Mouse (Mus musculus): ENCODE data around the gene Ift20. TPM values are rescaled to one million over a fixed set of nuclear protein-coding genes. Genes with fewer than 3 reads are reported as not detected.
"Not testable (repeated sequence)": the region's sequence is repeated elsewhere in the genome, so short reads cannot be mapped to it uniquely, and the experiment has no call there.

Ift20 gene
- total RNA-seq, 2 experiments from 2014 or later: 74.0 to 76.6 TPM

GRCm38 (mm10) chr11:78521880-78522279, 14.3 kb upstream of the Ift20 start:
- no peak for DNase-seq (ENCODE audit: low spot score in 2 of 2)

DNA sequence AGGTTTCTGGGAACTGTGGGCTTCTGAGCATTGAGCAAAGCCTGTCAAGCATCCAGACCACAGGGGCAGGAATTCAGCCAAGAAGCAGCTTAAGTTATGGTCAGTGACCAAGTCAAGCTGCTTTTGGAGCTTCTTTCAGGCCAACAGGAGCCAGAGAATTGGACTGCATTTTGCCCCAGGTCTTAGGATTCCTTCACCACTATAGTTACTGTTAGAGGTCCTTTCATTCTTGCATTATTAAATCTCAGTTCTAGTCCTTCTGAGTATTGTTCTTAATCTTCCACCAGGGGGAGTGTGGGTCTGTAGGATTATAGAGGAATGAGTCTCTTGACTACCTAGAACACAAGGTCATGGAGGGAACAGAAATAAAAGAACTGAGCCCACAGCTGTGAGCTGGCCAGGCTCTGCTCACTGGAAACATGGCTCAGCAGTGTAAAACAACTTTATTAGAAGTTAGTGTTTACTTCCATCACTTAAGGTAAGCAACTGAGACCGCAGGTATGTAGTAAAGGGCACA, 13.6 kb upstream of the Ift20 start:
- DNase-seq (ENCODE audit: low spot score in 2 of 2): no peak

DNA sequence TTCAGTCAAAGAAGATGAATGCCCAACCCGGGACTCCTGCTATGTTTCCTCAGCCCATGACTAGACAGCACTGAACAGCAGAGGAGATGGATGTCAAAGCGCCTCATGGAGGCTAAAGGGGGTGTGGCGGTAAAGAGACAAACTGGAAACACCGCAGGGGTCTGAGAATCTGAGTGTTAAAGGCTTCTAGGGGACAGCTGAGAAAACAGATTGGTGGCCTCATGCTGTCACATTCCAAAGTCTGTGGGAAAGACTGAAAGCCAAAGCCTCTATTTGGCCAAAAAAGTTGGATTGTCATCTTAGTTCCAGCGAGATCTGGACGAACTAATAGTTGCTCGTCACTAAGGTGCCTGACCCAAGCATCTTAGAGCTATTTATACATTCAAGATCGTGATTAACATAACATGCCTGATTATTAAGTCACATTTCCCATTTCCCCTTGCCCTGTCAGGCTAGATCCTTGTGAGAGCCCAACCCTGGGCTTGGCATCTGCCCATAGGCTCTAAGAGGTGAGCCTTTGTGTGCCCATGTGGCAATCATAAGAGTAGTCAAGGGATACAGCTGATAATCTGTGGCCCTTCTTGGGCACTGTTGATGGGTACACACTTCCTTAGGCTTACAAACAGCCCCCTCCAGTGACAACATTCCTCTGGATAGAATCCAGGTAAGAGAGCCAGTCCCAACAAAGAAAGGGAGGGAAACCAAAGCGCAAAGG, 12.8 kb upstream of the Ift20 start:
- no peak for DNase-seq (ENCODE audit: low spot score in 2 of 2)

- no peak for DNase-seq (ENCODE audit: low spot score in 2 of 2)
Observed at GRCm38 (mm10) chr11:78524838-78525237, 11.3 kb upstream of the Ift20 start.

DNA sequence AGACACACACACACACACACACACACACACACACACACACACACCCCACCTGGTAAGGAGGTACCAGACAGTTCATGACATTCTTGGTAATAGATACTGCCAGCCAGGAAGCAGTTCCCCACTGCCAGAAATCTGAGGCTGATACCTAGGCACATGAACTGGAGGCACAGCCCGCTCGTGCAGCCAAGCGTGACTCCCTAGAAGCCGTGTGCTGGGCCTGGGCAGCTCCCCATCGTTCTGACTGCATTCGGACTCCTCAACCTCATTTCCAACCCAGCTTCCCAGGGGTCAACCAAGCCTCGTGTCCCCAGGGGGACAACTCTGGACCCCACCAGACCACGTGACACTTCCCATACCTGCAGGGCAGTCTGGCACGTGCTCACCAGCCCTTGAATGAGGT, 7.4 kb upstream of the Ift20 start:
- DNase-seq (ENCODE audit: low spot score in 2 of 2): no peak

DNA sequence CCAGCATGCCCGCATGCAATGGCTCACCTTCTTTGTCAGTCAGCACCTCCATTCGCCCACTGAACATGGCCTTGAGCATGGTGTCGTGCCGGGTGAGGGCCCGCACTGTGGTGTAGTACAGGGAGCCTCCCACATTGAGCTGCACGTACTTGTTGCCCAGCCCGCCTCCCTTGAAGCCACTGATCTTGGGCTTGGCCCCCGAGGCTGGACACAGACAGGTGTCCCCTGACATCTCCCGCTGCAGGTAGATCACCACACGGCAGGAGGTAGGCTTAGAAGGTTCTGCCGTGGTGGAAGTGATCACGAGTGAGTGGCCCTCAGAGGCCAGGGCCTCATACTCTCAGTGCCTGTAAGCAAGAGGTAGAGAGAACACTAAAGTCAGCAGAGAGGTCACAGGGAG, 6.2 kb upstream of the Ift20 start:
- DNase-seq (ENCODE audit: low spot score in 2 of 2): no peak

- no peak for DNase-seq (ENCODE audit: low spot score in 2 of 2)
Observed at GRCm38 (mm10) chr11:78531046-78531445, 5.1 kb upstream of the Ift20 start.

GRCm38 (mm10) chr11:78531515-78531914, 4.6 kb upstream of the Ift20 start:
- not testable (repeated sequence) for DNase-seq (ENCODE audit: low spot score in 2 of 2)

- DNase-seq (ENCODE audit: low spot score in 2 of 2): no peak
Observed at GRCm38 (mm10) chr11:78534516-78534915, 1.6 kb upstream of the Ift20 start.

- no peak for DNase-seq (ENCODE audit: low spot score in 2 of 2)
Observed at GRCm38 (mm10) chr11:78535376-78536079, 633 bp upstream of the Ift20 start.

DNA sequence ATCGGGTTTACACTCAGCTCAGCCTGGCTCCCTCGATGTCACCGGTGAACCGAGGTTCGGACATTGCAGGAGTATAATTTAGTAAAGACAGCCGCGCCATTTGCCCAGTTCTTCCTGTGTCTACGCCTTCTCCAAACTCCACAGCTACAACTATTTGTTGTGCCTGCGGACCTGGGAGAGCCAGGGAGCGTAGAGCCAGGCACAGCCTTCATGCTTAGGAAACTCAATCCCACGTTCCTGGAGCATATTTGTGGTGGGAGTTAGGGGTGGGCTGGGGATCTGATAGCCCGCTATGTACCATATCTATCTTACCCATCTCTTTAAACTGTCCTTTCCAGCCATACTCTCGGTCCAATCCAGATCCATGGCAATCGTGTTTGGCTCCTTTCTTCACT, 526 bp downstream of the Ift20 start:
- no peak for DNase-seq (ENCODE audit: low spot score in 2 of 2)

GRCm38 (mm10) chr11:78540358-78540757, 4.2 kb downstream of the Ift20 start:
- no peak for DNase-seq (ENCODE audit: low spot score in 2 of 2)

GRCm38 (mm10) chr11:78544449-78545111, 8.4 kb downstream of the Ift20 start:
- no peak for DNase-seq (ENCODE audit: low spot score in 2 of 2)

DNA sequence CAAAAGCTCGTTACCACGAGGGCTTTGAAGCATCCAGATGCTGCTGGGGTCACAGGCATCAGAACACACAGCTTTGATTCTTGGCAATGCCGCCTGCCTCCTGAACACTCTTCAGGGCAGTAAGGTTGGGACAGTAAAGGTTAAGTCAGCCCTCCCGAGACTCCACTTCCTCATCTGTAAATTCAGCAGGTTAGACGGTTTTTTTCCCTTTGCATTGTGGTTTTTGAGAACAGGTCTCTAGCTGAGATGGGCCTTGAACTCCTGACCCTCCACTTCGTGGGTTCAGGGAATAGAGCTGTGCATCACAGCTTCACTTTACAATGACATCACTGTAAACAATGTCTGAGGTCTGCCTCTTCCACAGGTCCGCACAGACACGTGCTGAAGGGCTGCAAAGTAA, 9.0 kb downstream of the Ift20 start:
- DNase-seq (ENCODE audit: low spot score in 2 of 2): no peak

- DNase-seq (ENCODE audit: low spot score in 2 of 2): no peak
Observed at GRCm38 (mm10) chr11:78547718-78548460, 11.7 kb downstream of the Ift20 start.

DNA sequence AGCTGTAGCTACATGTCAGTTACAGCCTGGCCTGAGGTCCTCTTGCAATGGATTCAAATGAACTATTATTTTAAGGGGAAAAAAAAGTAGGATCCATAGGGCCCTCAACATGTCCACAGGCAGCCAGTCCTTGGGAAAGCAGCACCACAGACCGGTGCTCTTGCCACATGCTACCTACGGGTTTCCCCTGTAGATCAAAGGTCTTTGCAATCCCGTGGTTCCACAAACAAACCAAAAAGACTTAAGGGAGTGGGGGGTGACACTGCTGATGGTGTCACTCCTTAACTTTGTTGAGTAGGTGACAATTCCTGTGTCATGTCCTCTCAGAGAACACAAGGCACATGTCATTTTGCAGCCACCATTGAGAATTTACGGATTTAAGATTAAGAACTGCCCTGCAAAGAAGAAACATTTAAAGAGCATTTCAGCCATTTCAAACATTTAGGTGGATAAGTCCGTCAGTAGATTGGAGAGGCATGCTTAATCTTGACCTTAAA, 13.4 kb downstream of the Ift20 start:
- no peak for DNase-seq (ENCODE audit: low spot score in 2 of 2)

GRCm38 (mm10) chr11:78550168-78551058, 14.3 kb downstream of the Ift20 start, which contains the start of gene Tmem97:
TSS of gene Tmem97 (minus strand) at chr11:78550777.
- DNase-seq (ENCODE audit: low spot score in 2 of 2): peak; percentile 90 to 93

GRCm38 (mm10) chr11:78551059-78551398, 14.9 kb downstream of the Ift20 start:
- DNase-seq (ENCODE audit: low spot score in 2 of 2): no peak

- DNase-seq (ENCODE audit: low spot score in 2 of 2): no peak
Observed at GRCm38 (mm10) chr11:78555623-78556022, 19.5 kb downstream of the Ift20 start.

DNA sequence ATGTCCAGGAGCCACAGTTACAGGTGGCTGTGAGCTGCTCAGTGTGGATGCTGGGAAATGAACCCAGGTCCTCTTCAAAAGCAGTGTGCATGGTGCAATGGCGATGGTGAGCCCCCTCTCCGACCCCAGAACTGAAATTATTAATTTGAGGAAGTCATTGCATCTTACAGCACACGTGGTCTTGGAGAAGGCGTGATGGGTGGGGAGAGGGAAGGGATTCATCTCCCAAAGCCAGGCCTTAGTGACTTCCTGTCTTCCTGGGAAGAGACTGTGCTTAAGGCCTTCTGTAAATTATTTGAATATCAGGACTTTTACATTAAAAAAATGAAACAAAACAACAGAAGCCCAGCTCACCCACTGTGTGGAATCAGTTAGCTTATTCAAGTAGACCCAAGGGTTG, 19.9 kb downstream of the Ift20 start:
- no peak for DNase-seq (ENCODE audit: low spot score in 2 of 2)
